Mouse (Mus musculus): ENCODE data around the gene Adam23. TPM values are rescaled to one million over a fixed set of nuclear protein-coding genes. Genes with fewer than 3 reads are reported as not detected.

Adam23 gene
- polyA plus RNA-seq, 1 experiment, result 0.43 TPM

DNA sequence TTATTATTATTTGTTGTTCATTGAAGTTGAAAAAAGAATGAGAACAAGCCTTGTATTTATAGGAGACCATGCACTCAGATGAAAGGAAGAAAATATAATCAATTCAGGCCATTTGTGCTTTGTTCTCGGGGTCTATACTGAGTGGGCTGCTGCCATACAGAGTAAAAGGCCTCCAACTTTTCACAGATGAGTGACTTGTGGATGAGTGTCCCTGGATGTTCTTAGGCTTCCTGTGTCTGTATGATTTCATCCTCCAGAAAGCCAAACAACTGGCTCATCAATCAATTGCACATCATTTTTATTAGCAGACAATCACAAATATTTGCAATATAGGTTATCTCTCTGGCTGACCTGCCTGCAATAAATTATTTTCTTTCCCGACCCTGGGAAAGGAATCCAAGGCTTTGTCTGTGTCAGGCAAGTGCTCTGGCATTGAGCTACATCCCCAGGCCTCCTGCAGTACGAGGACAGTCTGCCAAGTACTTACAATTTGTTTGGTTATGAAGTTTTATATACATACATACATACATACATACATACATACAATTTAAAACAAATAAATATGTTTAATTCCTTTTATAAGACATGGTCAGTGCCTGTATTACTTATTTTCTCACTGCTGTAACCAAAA, 158.3 kb downstream of the Adam23 start:
- no peak overlapping the region for H3ac ChIP-seq (ENCODE audit: control insufficient read depth, insufficient read length)
- H3K79me2 ChIP-seq (ENCODE audit: control insufficient read depth, insufficient read depth), result no peaks in the 10 kb centered on the region
- H3K4me3 ChIP-seq, result no peak overlapping the region
- H3K4me2 ChIP-seq (ENCODE audit: low read depth), result no peak overlapping the region
- no peak for TF ChIP-seq TCF3 (IDR thresholded peaks at IDR 0.05; ENCODE audit: insufficient read length, low read depth)
- TF ChIP-seq CEBPB (IDR thresholded peaks at IDR 0.05; ENCODE audit: insufficient read depth, poor library complexity, severe bottlenecking), result no peak
- no peak for TF ChIP-seq MYOD1 (IDR thresholded peaks at IDR 0.05; ENCODE audit: control insufficient read depth in 1 of 3, insufficient read length in 2 of 3, low read depth in 2 of 3)
- TF ChIP-seq E2F4 (IDR thresholded peaks at IDR 0.05; ENCODE audit: insufficient read depth), result no peak
- TF ChIP-seq SRF (IDR thresholded peaks at IDR 0.05; ENCODE audit: control insufficient read depth, insufficient read length, low read depth), result no peak
- no peak for TF ChIP-seq MYOG (IDR thresholded peaks at IDR 0.05; ENCODE audit: control insufficient read depth in 1 of 3, insufficient read depth in 1 of 3, insufficient read length in 2 of 3, low read depth in 2 of 3)
- no peak for TF ChIP-seq TCF12 (IDR thresholded peaks at IDR 0.05; ENCODE audit: insufficient read depth, poor library complexity, severe bottlenecking)
- no peak for TF ChIP-seq POLR2A (IDR thresholded peaks at IDR 0.05; ENCODE audit: insufficient read length, low read depth)
- TF ChIP-seq POLR2AphosphoS2 (IDR thresholded peaks at IDR 0.05; ENCODE audit: insufficient read length, low read depth), result no peak
- TF ChIP-seq MAX (IDR thresholded peaks at IDR 0.05; ENCODE audit: low read depth), result no peak
- no peak for TF ChIP-seq REST (IDR thresholded peaks at IDR 0.05; ENCODE audit: insufficient read depth, insufficient read length)
- TF ChIP-seq USF1 (IDR thresholded peaks at IDR 0.05; ENCODE audit: low read depth), result no peak
- H3K36me3 ChIP-seq (ENCODE audit: control insufficient read depth, insufficient read depth), result no peaks in the 10 kb centered on the region
- H3K27me3 ChIP-seq (ENCODE audit: control insufficient read depth, insufficient read depth, insufficient read length), result no peaks in the 10 kb centered on the region

DNA sequence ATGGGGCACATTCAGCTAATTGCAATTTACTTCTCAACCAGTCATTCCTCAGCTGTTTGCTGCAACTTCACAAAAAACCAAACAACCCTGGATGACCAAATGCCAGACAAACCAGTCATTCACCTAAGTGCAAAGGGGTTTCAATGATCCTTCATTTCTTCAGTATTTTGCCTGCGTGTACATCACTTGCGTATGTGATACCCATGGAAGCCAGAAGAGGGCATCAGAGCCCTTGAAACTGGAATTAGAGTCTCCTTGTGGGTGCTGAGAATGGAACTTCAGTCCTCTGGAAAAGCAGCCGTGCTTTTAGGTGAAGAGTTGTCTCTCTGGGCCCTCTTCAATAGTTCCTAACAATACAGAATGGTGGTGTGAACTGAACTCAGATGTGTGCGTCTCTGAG, 163.9 kb downstream of the Adam23 start:
- H3ac ChIP-seq (ENCODE audit: control insufficient read depth, insufficient read length), result no peak overlapping the region
- H3K27me3 ChIP-seq (ENCODE audit: control insufficient read depth, insufficient read depth, insufficient read length), result no peaks in the 10 kb centered on the region
- no peaks in the 10 kb centered on the region for H3K79me2 ChIP-seq (ENCODE audit: control insufficient read depth, insufficient read depth)
- H3K4me2 ChIP-seq (ENCODE audit: low read depth), result no peak overlapping the region
- H3K36me3 ChIP-seq (ENCODE audit: control insufficient read depth, insufficient read depth), result no peaks in the 10 kb centered on the region
- H3K4me3 ChIP-seq, result no peak overlapping the region
- TF ChIP-seq E2F4 (IDR thresholded peaks at IDR 0.05; ENCODE audit: insufficient read depth) (no peak), USF1 (IDR thresholded peaks at IDR 0.05; ENCODE audit: low read depth) (no peak), POLR2A (IDR thresholded peaks at IDR 0.05; ENCODE audit: insufficient read length, low read depth) (no peak), TCF3 (IDR thresholded peaks at IDR 0.05; ENCODE audit: insufficient read length, low read depth) (no peak), MYOG (IDR thresholded peaks at IDR 0.05; ENCODE audit: control insufficient read depth in 1 of 3, insufficient read depth in 1 of 3, insufficient read length in 2 of 3, low read depth in 2 of 3) (no peak), MYOD1 (IDR thresholded peaks at IDR 0.05; ENCODE audit: control insufficient read depth in 1 of 3, insufficient read length in 2 of 3, low read depth in 2 of 3) (no peak), REST (IDR thresholded peaks at IDR 0.05; ENCODE audit: insufficient read depth, insufficient read length) (no peak), MAX (IDR thresholded peaks at IDR 0.05; ENCODE audit: low read depth) (no peak), TCF12 (IDR thresholded peaks at IDR 0.05; ENCODE audit: insufficient read depth, poor library complexity, severe bottlenecking) (no peak), POLR2AphosphoS2 (IDR thresholded peaks at IDR 0.05; ENCODE audit: insufficient read length, low read depth) (no peak), CEBPB (IDR thresholded peaks at IDR 0.05; ENCODE audit: insufficient read depth, poor library complexity, severe bottlenecking) (no peak), SRF (IDR thresholded peaks at IDR 0.05; ENCODE audit: control insufficient read depth, insufficient read length, low read depth) (no peak)

DNA sequence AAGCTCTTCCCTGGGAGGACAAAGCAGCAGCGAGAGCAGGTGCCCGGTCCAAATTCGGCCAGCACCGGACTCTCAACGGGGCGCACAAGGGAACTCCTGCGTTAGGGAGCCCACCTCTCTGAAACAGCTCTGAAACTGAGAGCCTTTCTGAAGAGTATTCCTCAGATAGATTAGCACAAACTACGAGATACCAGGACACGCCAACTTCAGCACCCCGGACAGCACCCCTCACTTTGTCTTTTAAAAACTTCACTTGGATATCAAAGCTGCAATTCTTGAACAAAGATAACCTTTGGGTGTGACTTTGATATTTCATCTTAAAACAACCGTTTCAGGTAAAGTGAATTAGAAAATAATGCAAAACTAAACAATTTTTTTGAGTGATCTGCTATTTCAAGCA, 168.9 kb downstream of the Adam23 start:
- no peak overlapping the region for H3K4me2 ChIP-seq (ENCODE audit: low read depth)
- no peak overlapping the region for H3K4me3 ChIP-seq
- no peak for TF ChIP-seq TCF12 (IDR thresholded peaks at IDR 0.05; ENCODE audit: insufficient read depth, poor library complexity, severe bottlenecking)
- peak; percentile 70 for TF ChIP-seq REST (IDR thresholded peaks at IDR 0.05; ENCODE audit: insufficient read depth, insufficient read length)
- TF ChIP-seq MYOG (IDR thresholded peaks at IDR 0.05; ENCODE audit: control insufficient read depth in 1 of 3, insufficient read depth in 1 of 3, insufficient read length in 2 of 3, low read depth in 2 of 3), result no peak
- no peaks in the 10 kb centered on the region for H3K27me3 ChIP-seq (ENCODE audit: control insufficient read depth, insufficient read depth, insufficient read length)
- no peaks in the 10 kb centered on the region for H3K36me3 ChIP-seq (ENCODE audit: control insufficient read depth, insufficient read depth)
- H3K79me2 ChIP-seq (ENCODE audit: control insufficient read depth, insufficient read depth), result no peaks in the 10 kb centered on the region
- no peak overlapping the region for H3ac ChIP-seq (ENCODE audit: control insufficient read depth, insufficient read length)

DNA sequence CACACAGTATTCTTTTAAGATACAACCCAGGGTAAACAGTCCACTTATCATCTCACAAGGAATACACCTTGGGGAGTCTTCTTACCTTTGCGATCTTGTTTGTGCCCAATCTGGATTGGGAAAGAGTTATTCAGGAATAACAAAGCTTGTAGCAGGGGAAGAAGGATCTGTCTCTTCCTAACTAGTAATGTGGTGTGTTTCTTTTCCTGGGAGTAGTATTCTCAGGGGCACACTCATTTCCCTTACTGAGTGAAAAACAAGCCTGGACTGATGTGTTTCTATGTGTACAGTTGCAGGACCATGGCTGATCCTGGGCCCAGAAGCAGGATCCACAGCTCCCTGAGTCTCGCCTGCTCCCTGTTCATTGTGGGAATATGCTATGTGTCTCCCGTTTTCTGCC, 170.0 kb downstream of the Adam23 start, which contains the start of gene Gm39653:
Gene Gm39653 (plus strand): TSS at position 301 of the 400 bp plus-strand sequence.
- no peaks in the 10 kb centered on the region for H3K36me3 ChIP-seq (ENCODE audit: control insufficient read depth, insufficient read depth)
- no peak within 1 kb of the TSS for H3K4me2 ChIP-seq (ENCODE audit: low read depth)
- no peaks in the 10 kb centered on the region for H3K27me3 ChIP-seq (ENCODE audit: control insufficient read depth, insufficient read depth, insufficient read length)
- TF ChIP-seq POLR2AphosphoS2 (IDR thresholded peaks at IDR 0.05; ENCODE audit: insufficient read length, low read depth) (no peak), TCF12 (IDR thresholded peaks at IDR 0.05; ENCODE audit: insufficient read depth, poor library complexity, severe bottlenecking) (no peak), CEBPB (IDR thresholded peaks at IDR 0.05; ENCODE audit: insufficient read depth, poor library complexity, severe bottlenecking) (no peak), REST (IDR thresholded peaks at IDR 0.05; ENCODE audit: insufficient read depth, insufficient read length) (no peak), USF1 (IDR thresholded peaks at IDR 0.05; ENCODE audit: low read depth) (no peak), POLR2A (IDR thresholded peaks at IDR 0.05; ENCODE audit: insufficient read length, low read depth) (no peak), MYOG (IDR thresholded peaks at IDR 0.05; ENCODE audit: control insufficient read depth in 1 of 3, insufficient read depth in 1 of 3, insufficient read length in 2 of 3, low read depth in 2 of 3) (no peak), E2F4 (IDR thresholded peaks at IDR 0.05; ENCODE audit: insufficient read depth) (no peak), MAX (IDR thresholded peaks at IDR 0.05; ENCODE audit: low read depth) (no peak), SRF (IDR thresholded peaks at IDR 0.05; ENCODE audit: control insufficient read depth, insufficient read length, low read depth) (no peak), TCF3 (IDR thresholded peaks at IDR 0.05; ENCODE audit: insufficient read length, low read depth) (no peak), MYOD1 (IDR thresholded peaks at IDR 0.05; ENCODE audit: control insufficient read depth in 1 of 3, insufficient read length in 2 of 3, low read depth in 2 of 3) (no peak)
- no peaks in the 10 kb centered on the region for H3K79me2 ChIP-seq (ENCODE audit: control insufficient read depth, insufficient read depth)
- no peak within 1 kb of the TSS for H3ac ChIP-seq (ENCODE audit: control insufficient read depth, insufficient read length)
- H3K4me3 ChIP-seq, result no peak within 1 kb of the TSS

Measured in myocyte (in vitro differentiated cells).